Mouse (Mus musculus): Measurements from ENCODE around the gene Pdxk.
"Not testable (repeated sequence)": the region's sequence is repeated elsewhere in the genome, so short reads cannot be mapped to it uniquely, and the experiment has no call there.

Gene Pdxk

DNA sequence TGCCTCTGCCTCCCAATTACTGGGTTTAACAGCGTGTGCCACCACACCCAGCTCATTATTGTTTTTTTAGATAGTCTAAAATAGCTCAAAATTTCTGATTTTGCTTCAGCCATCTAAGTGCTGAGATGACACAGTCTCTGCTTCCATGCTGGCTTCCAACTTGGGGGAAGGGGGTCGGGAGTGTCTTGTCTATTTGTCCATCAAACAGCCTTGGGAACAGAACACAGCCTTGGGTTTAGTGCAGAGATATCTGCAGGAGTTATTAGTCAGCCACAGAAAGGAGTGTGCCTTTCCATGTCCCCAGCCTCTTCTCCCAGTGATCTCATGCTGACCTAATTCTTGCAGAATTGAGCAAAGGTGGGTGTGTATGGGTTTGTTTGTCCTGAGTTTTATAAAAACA lies 46.0 kb downstream of the Pdxk start:
- no peak for DNase-seq (ENCODE audit: low spot score in 2 of 2)

- no peak for DNase-seq (ENCODE audit: low spot score in 2 of 2)
These were observed 46.9 kb downstream of the Pdxk start for GRCm38 (mm10) chr10:78417888-78418287.

DNA sequence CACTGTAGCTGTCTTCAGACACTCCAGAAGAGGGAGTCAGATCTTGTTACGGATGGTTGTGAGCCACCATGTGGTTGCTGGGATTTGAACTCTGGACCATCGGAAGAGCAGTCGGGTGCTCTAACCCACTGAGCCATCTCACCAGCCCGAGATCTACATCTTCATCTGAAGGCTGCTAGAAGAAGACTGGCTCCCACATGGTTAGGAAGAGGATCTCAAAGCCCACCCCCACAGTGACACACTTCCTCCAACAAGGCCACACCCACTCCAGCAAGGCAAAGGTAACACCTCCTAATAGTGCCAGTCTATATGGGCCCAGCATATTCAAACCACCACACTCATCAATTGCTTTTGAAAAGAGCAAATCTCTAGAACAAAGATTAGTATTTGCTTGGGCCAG lies 49.8 kb downstream of the Pdxk start:
- not testable (repeated sequence) for DNase-seq (ENCODE audit: low spot score in 2 of 2)

DNA sequence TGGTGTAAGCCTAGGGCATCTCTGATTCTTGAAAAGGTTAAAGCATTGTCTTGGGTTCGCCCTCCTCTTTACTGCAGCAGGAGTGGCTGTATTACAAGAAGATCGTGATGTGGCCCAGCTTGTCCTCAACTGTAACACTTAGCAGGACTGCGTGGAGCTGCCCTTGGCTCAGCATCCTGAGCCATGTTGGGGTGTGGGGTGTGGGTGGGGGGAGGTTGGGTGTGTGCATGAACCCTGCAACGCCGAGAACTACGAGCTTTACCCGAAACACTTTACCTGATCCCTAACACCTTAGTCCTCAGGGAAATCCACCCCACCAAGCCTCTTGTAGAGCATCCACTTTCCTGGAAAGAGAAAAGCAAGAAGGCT lies 51.6 kb downstream of the Pdxk start:
- no peak for DNase-seq (ENCODE audit: low spot score in 2 of 2)

- peak; percentile 92 for DNase-seq (ENCODE audit: low spot score in 2 of 2)
These were observed 52.2 kb downstream of the Pdxk start, which contains the start of gene Rrp1 for GRCm38 (mm10) chr10:78412319-78413151. Gene Rrp1, minus strand, starts transcription at chr10:78413043.

DNA sequence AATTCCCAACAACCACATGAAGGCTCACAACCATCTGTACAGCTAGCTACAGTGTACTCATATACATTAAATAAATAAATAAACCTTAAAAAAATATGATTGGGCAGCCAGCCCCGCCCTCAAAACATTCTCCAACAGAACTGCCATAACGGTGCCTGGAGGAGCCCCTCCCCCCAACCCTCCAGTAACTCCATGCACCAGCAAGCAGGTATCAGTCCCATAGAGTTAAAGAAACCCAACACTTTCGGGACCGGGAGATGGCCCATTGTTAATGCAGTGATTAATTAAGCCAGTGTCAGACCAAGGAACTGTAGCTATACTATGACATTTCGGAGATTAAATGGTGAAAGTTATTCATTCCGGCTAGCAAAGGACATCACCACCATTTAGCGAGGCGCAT lies 52.9 kb downstream of the Pdxk start:
- no peak for DNase-seq (ENCODE audit: low spot score in 2 of 2)

DNA sequence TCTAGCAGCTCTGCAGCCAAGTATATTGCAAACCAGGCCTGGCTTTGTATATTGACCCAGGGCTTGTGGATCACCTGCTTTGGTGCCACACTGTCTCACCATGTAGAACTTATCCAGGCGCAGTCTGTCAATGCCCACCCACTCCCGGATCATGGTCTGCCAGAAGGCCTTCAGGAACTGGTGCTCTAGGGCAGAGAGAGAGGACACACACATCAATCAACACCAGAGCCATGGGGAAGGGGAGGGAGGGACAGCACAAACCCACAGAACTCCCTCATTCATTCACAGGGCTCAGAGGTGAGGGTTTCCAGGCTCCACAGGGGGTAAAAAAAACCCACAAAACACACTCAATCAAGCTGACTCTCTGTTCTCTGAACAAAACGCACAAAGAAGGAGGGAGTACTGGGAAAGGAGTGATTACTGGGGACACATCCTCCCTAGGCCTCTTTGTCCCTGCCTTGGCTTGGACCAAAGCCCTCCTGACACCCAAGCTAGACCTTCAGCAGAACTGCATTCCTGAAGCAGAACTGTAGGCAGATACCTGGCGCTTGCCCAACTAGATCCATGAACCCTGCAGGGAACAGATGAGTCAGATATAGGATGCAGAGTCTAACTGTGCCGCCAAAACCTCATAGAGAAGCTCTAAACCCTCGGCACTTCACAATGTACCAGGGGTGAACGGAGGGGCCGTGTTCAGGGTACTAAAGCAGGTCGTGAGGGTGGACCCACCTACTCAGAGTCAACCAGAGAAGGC lies 55.6 kb downstream of the Pdxk start:
- no peak for DNase-seq (ENCODE audit: low spot score in 2 of 2)

DNA sequence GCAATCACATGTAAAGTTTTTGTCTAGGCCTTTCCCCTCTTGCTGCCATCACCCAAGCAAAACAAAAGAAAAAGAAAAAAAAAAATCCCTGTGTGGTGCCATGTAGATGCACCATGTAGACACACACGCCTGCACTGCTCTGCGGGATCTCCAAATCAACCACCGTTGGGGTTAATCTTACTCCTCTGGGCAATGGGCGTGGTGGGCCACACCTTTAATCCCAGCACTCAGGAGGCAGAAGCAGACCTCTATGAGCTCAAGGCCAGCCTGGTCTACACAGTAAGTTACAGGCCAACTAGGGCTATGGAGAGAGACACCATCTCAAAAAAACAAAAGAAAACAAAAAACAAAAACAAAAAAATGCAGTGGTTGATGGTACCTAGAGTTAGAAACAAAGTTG lies 57.6 kb downstream of the Pdxk start:
- DNase-seq (ENCODE audit: low spot score in 2 of 2): no peak

DNA sequence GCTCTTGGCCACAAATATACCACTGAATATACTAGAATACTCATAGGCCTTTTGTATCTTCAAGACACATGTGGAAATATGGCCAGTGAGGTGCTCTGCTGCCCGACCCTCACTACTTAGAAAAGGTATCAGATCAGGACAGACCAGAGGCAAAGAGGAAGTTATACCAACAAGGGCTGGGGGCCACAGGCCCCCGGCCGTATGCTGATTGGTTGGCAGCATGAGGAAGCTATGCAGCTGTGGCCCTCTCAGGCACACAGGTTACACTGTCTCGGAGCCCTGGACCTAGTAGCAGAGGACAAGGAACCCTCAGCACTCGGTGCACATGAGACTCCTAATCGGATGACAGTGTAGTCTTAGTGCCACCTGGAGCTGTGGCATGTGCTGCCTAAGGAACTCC lies 58.6 kb downstream of the Pdxk start:
- no peak for DNase-seq (ENCODE audit: low spot score in 2 of 2)

- DNase-seq (ENCODE audit: low spot score in 2 of 2): no peak
These were observed 62.4 kb downstream of the Pdxk start for GRCm38 (mm10) chr10:78402301-78402922.

- no peak for DNase-seq (ENCODE audit: low spot score in 2 of 2)
These were observed 63.6 kb downstream of the Pdxk start for GRCm38 (mm10) chr10:78401127-78401526.

- DNase-seq (ENCODE audit: low spot score in 2 of 2): no peak
These were observed 65.6 kb downstream of the Pdxk start for GRCm38 (mm10) chr10:78399090-78399657.

- no peak for DNase-seq (ENCODE audit: low spot score in 2 of 2)
These were observed 68.2 kb downstream of the Pdxk start for GRCm38 (mm10) chr10:78396625-78396885.

- peak; percentile 82 to 89 for DNase-seq (ENCODE audit: low spot score in 2 of 2)
These were observed 68.8 kb downstream of the Pdxk start for GRCm38 (mm10) chr10:78395819-78396624.

GRCm38 (mm10) chr10:78395377-78395776 lies 69.4 kb downstream of the Pdxk start:
- no peak for DNase-seq (ENCODE audit: low spot score in 2 of 2)

DNA sequence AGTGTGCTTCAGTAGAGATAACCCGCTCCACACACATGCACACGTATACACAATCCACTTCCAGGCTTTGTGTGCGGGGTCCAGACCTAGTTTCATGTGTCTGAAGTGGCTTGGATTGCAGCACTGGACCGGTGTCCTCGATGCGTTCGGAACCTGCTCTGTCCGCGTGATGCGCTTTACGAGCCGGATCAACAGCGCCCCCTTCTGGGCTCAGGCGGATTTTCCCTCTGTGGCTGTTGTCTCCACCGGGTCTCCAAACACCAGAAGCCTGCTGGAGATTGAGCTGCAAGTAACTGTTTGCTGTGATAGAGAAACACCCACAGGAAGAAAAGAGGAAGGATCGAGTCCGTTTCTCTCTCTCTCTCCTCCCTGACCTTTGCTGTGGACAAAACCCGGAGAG lies 72.7 kb downstream of the Pdxk start:
- peak; percentile 75 to 82 for DNase-seq (ENCODE audit: low spot score in 2 of 2)

DNA sequence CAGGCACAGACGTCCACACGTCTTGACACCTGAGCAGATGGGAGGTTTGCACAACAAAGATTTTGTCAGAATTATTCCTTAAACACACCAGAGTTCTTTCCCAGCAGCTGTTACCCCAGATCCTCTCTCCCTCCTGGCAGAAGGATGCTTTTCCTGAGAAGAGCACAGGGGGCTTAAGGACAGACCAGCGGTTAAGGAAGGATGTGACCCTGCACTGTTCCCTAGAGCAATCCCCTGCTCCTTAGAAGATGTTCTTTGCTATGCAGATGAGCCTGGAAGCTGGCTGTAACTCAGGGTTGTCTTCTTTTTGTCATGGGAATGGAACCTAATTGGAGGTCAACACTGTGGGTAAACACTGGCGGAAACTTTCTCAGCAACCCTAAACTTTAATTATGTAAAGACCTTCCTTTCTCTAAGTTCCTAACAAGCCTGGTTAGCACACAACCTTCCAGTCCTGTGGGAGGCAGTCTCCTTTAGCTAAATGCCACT lies 73.7 kb downstream of the Pdxk start:
- no peak for DNase-seq (ENCODE audit: low spot score in 2 of 2)

GRCm38 (mm10) chr10:78388216-78388980 lies 76.4 kb downstream of the Pdxk start:
- DNase-seq (ENCODE audit: low spot score in 2 of 2): no peak

All from urinary bladder, postnatal 36 days (tissue).